Mouse (Mus musculus): ENCODE measurements at regions not wholly inside any gene's neighbourhood (a gene's known extent, or its start where the extent isn't known, plus 50 kb on each side); places are given as distances from the start of the nearest gene placed in this dataset.

DNA sequence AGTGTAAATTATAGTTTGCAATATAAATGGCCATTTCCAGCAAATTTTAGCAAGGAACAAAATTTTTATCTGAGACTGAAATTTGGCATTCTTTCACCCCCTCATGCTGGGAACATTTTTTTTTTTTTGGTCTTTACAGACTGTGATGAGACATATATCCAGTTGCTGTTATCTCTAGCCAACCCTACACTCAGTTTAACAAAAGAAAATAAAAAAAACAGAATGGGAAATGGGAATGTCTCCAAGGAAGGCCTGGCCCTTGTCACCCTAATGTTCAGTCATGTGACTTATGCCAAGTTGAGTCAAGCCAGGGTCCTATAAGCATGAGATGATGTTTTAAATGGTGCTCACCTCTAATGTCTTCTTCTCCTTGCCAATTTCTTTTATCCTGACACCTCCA is 289.2 kb upstream of the Zfp64 start:
- no peak for TF ChIP-seq POLR2A (IDR thresholded peaks at IDR 0.05; ENCODE audit: low read depth, low read length)
- no peak overlapping the region for H3K27ac ChIP-seq (ENCODE audit: insufficient read depth, low read depth, low read length)
- no peak overlapping the region for H3K4me3 ChIP-seq (ENCODE audit: low read depth, low read length)
- no peaks in the 10 kb centered on the region for H3K36me3 ChIP-seq (ENCODE audit: control insufficient read depth, insufficient read depth, low read length)
- H3K4me1 ChIP-seq (ENCODE audit: control insufficient read depth, insufficient read depth, insufficient read length, low read length), result no peaks in the 10 kb centered on the region
- no peaks in the 10 kb centered on the region for H3K27me3 ChIP-seq (ENCODE audit: control insufficient read depth, insufficient read depth, low read length)

DNA sequence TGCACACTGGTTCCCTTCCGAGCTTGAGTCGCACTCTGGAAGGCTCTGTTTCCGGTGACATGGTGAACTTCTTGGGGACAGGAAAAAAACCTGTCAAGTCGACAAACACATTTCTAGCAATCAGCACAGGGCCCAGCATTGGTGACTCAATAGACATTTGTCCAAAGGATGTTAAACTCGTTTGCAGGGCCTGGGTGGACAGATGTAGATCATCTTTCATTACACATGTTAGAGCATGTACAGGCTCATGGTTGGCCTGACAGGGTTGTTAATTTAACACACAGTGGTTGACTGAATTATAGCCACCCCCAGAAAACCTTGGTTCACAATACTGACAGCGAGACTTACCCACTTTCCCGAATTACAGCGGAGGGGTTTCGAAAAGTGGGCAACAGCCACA is 288.6 kb upstream of the Zfp64 start:
- Histone ChIP-seq H3K27me3 (ENCODE audit: control insufficient read depth, insufficient read depth, low read length) (no peaks in the 10 kb centered on the region), H3K27ac (ENCODE audit: insufficient read depth, low read depth, low read length) (no peak overlapping the region), H3K4me1 (ENCODE audit: control insufficient read depth, insufficient read depth, insufficient read length, low read length) (no peaks in the 10 kb centered on the region), H3K36me3 (ENCODE audit: control insufficient read depth, insufficient read depth, low read length) (no peaks in the 10 kb centered on the region), H3K4me3 (ENCODE audit: low read depth, low read length) (no peak overlapping the region)
- 89% methylated on average over 9 of the region's 9 CpGs for WGBS
- TF ChIP-seq POLR2A (IDR thresholded peaks at IDR 0.05; ENCODE audit: low read depth, low read length), result no peak
- TF ChIP-seq CTCF (IDR thresholded peaks at IDR 0.05; ENCODE audit: extremely low read depth, insufficient read length, insufficient replicate concordance, low read depth, low read length), result no peak

DNA sequence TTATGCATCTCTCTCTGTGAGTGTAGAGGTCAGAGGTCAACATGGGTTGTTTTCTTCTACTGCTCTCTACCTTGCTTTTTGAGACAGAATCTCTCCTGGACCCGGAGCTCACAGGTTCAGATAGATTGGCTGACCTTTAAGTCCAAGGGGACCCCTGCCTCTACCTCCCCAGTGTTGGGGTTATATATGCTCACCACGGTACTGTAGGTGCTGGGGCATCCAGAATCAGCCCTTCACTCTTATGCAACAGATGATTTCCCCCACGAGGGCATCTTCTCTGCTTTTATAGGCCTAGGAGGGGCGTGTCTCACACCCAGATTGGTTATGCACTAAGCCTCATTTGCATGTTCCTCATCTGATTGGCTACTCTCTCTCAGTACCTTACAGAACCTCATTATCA is 282.5 kb upstream of the Zfp64 start:
- no peak overlapping the region for H3K4me3 ChIP-seq (ENCODE audit: low read depth, low read length)
- WGBS, result 76% methylated on average over 4 of the region's 4 CpGs
- H3K27ac ChIP-seq (ENCODE audit: insufficient read depth, low read depth, low read length), result no peak overlapping the region
- TF ChIP-seq CTCF (IDR thresholded peaks at IDR 0.05; ENCODE audit: extremely low read depth, insufficient read length, insufficient replicate concordance, low read depth, low read length), result no peak
- no peak for TF ChIP-seq POLR2A (IDR thresholded peaks at IDR 0.05; ENCODE audit: low read depth, low read length)
- no peaks in the 10 kb centered on the region for H3K4me1 ChIP-seq (ENCODE audit: control insufficient read depth, insufficient read depth, insufficient read length, low read length)
- no peaks in the 10 kb centered on the region for H3K36me3 ChIP-seq (ENCODE audit: control insufficient read depth, insufficient read depth, low read length)
- no peaks in the 10 kb centered on the region for H3K27me3 ChIP-seq (ENCODE audit: control insufficient read depth, insufficient read depth, low read length)

DNA sequence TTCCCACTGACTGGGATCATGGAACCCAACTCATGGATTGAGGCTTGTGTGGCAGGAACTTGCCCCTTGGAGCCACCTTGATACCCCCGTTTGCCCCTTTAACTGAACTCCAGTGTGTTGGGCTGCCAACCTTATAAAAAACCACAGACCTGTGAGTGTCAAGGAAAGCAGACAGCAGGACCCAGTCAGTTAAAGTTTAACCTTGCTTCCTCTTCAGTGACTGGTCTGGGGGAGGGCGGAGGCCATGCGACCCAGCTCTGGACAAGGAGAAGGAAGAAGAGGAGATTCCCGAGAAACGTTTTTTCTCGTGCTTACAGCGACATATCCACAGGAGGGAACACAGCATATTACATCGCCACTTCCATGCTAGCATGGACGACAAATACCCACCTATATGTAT is 281.9 kb upstream of the Zfp64 start:
- no peaks in the 10 kb centered on the region for H3K4me1 ChIP-seq (ENCODE audit: control insufficient read depth, insufficient read depth, insufficient read length, low read length)
- 50% methylated on average over 9 of the region's 9 CpGs for WGBS
- no peaks in the 10 kb centered on the region for H3K27me3 ChIP-seq (ENCODE audit: control insufficient read depth, insufficient read depth, low read length)
- TF ChIP-seq CTCF (IDR thresholded peaks at IDR 0.05; ENCODE audit: extremely low read depth, insufficient read length, insufficient replicate concordance, low read depth, low read length), result no peak
- no peak for TF ChIP-seq POLR2A (IDR thresholded peaks at IDR 0.05; ENCODE audit: low read depth, low read length)
- no peak overlapping the region for H3K4me3 ChIP-seq (ENCODE audit: low read depth, low read length)
- H3K27ac ChIP-seq (ENCODE audit: insufficient read depth, low read depth, low read length), result no peak overlapping the region
- no peaks in the 10 kb centered on the region for H3K36me3 ChIP-seq (ENCODE audit: control insufficient read depth, insufficient read depth, low read length)

DNA sequence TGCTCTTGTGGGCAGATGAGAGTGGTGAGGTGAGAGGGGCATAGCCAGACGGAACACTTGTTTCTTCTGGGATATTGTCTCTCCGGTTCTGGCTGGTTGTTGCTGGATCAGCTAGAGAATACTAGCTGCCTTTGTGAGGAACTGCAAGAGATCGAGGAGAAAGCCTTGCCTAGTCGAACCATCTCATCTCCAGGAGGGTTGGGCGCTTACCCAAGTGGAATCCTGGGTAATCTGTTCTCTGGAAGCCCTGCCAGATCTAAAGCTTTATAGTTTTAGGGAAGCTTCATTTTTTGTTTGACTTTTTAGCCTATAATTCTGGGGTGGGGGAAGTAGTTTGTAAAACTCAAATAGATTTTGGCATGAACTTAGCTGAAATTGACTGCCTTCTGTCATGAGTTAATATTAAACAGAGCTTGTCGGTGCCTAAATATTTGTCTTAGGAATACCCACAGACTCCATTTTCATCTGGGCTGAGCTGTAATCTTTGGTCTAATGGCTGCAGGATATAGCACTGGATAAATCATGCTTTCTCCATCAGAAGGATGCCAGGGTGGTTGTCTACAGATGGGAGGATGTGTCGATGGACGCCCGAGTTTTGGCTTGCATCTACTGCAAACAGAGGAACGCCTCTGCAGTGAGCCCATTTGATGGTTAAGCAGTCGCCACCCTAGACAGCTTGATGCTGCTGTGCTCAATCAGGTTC is 279.1 kb upstream of the Zfp64 start:
- no peak for TF ChIP-seq CTCF (IDR thresholded peaks at IDR 0.05; ENCODE audit: extremely low read depth, insufficient read length, insufficient replicate concordance, low read depth, low read length)
- no peak for TF ChIP-seq POLR2A (IDR thresholded peaks at IDR 0.05; ENCODE audit: low read depth, low read length)
- Histone ChIP-seq H3K4me3 (ENCODE audit: low read depth, low read length) (no peak overlapping the region), H3K27ac (ENCODE audit: insufficient read depth, low read depth, low read length) (no peak overlapping the region), H3K4me1 (ENCODE audit: control insufficient read depth, insufficient read depth, insufficient read length, low read length) (no peaks in the 10 kb centered on the region), H3K27me3 (ENCODE audit: control insufficient read depth, insufficient read depth, low read length) (no peaks in the 10 kb centered on the region), H3K36me3 (ENCODE audit: control insufficient read depth, insufficient read depth, low read length) (no peaks in the 10 kb centered on the region)
- 53% methylated on average over 11 of the region's 11 CpGs for WGBS

DNA sequence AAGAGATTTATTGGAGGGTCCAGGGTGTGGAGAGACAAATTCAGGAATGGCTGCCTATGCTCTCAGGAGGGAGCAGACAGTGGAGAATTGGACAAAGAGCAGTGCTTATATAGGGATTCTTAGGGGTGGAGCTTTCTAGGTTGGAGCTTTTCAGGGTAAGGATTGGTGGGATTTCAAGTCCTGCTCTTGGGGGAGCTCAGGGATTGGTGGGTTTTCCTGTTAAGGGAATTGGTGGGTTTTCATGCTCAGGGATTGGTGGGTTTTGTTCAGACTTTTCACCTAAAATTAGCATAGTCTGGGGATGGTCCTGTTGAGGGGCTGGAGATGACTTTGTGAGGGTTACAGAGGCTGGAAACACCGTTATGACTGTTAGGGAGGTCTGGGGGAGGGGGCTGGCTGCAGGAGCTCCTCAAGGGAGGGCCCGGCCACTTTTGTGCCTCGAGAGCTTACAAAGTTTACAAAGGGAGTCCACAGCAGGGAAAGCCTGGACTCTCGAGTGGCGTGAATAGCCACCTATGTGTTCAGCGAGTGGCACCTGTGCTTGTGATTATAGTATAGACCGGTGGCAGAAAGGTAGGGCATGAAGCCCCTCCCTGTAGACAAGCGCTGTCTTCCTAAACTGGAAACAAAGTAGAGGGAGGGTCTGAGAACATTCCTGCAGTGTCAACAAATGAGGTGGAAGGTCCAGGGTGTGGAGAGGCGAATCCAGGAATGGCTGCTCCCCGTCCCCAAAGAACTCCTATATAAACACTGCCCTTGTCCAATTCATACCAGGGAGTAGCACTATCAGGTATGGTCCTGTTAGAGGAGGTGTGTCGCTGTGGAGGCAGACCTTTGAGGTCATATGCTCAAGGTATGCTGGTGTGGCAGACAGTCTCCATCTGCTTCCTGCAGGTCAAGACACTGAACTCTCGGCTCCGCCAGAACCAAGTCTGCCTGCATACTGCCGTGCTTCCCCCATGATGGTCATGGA is 278.1 kb upstream of the Zfp64 start:
- Histone ChIP-seq H3K4me1 (ENCODE audit: control insufficient read depth, insufficient read depth, insufficient read length, low read length) (no peaks in the 10 kb centered on the region), H3K4me3 (ENCODE audit: low read depth, low read length) (no peak overlapping the region), H3K27me3 (ENCODE audit: control insufficient read depth, insufficient read depth, low read length) (no peaks in the 10 kb centered on the region), H3K36me3 (ENCODE audit: control insufficient read depth, insufficient read depth, low read length) (no peaks in the 10 kb centered on the region), H3K27ac (ENCODE audit: insufficient read depth, low read depth, low read length) (no peak overlapping the region)
- no peak for TF ChIP-seq POLR2A (IDR thresholded peaks at IDR 0.05; ENCODE audit: low read depth, low read length)
- no peak for TF ChIP-seq CTCF (IDR thresholded peaks at IDR 0.05; ENCODE audit: extremely low read depth, insufficient read length, insufficient replicate concordance, low read depth, low read length)
- 68% methylated on average over 14 of the region's 14 CpGs for WGBS

DNA sequence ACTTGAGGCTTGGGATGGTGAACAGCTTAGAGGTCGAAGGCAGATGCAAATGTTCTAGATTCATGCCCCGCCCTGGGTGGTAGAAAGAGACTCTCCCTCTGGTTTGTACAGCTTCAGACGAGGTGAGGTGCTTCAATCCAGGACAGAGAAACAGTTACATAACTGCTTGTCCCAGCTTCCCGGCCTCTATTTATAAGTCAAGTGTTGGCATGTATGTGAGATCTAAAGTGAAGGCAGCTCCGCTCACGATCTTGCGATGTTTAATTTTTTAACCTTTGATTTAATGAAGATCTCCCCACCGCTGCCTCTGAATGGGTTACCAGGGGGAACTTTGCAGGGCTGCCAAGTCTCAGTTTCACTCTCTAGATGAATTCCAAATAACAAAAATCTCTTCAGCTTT is 266.9 kb upstream of the Zfp64 start:
- Histone ChIP-seq H3K4me3 (ENCODE audit: low read depth, low read length) (no peak overlapping the region), H3K36me3 (ENCODE audit: control insufficient read depth, insufficient read depth, low read length) (no peaks in the 10 kb centered on the region), H3K27ac (ENCODE audit: insufficient read depth, low read depth, low read length) (no peak overlapping the region), H3K4me1 (ENCODE audit: control insufficient read depth, insufficient read depth, insufficient read length, low read length) (no peaks in the 10 kb centered on the region), H3K27me3 (ENCODE audit: control insufficient read depth, insufficient read depth, low read length) (no peaks in the 10 kb centered on the region)
- TF ChIP-seq POLR2A (IDR thresholded peaks at IDR 0.05; ENCODE audit: low read depth, low read length), result no peak
- WGBS, result 80% methylated on average over 8 of the region's 8 CpGs

All from small intestine, adult 2 months (tissue).